Mouse (Mus musculus): ENCODE measurements at regions not wholly inside any gene's neighbourhood (a gene's known extent, or its start where the extent isn't known, plus 50 kb on each side); places are given as distances from the start of the nearest gene placed in this dataset.
"Not testable (repeated sequence)": the region's sequence is repeated elsewhere in the genome, so short reads cannot be mapped to it uniquely, and the experiment has no call there.

DNA sequence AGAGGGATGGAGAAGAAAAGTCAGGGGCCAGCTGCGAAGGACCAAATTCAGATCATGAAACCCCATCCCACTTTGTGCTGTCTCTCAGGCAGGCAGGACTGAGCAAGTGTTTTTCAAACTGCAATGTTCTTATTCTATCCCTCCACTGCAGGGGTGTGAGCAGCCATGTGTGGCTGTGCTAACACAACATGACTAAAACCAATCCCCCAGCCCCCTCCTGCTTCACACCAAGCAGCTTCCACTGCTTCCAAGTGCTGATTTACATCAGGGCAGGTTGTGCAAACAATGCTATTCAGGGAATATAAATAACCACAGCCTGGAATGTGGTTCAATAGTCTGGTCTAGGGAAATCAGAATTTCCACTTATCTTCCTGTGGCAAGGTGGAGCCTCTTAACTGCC, 517.0 kb upstream of the Brinp1 start:
- H3K4me2 ChIP-seq (ENCODE audit: low read depth, low read length), result no peak overlapping the region
- WGBS, result 75% methylated on average over 1 of the region's 1 CpGs
- no peaks in the 10 kb centered on the region for H3K27me3 ChIP-seq (ENCODE audit: control insufficient read depth, insufficient read depth, low read depth, low read length)
- no peaks in the 10 kb centered on the region for H3K4me1 ChIP-seq (replicated peaks; ENCODE audit: control insufficient read depth, insufficient read depth, low read length)
- H3K4me3 ChIP-seq (ENCODE audit: low read length), result no peak overlapping the region
- H3K9me3 ChIP-seq (ENCODE audit: control insufficient read depth, low read length), result no peaks in the 10 kb centered on the region
- H3K36me3 ChIP-seq (ENCODE audit: control insufficient read depth, insufficient read depth, low read length), result no peaks in the 10 kb centered on the region
- no peak for ATAC-seq (ENCODE audit: low read depth)
- no peak overlapping the region for H3K27ac ChIP-seq (ENCODE audit: low read length)
- no peak overlapping the region for H3K9ac ChIP-seq (ENCODE audit: low read length)

DNA sequence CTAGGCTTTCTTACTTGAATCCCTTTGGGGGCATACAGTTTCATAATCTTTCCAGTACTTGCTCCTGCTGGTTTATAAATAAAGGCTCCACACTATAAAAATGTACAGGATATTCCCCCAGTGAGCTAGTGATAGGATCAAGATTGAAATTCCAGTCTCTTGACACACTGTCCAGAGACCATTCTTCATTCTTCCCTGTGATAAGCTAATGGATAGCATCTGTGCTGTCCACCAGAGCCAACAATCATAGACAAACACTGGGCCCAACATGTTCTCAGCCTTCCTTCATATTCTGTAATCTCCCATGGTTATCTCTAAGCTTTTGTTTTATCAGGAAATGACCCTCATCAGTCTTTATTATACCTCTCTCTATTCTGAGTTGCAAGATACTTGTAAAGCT, 505.8 kb upstream of the Brinp1 start:
- H3K27me3 ChIP-seq (ENCODE audit: control insufficient read depth, insufficient read depth, low read depth, low read length), result no peaks in the 10 kb centered on the region
- H3K9me3 ChIP-seq (ENCODE audit: control insufficient read depth, low read length), result no peaks in the 10 kb centered on the region
- no peak for ATAC-seq (ENCODE audit: low read depth)
- H3K4me2 ChIP-seq (ENCODE audit: low read depth, low read length), result no peak overlapping the region
- no peaks in the 10 kb centered on the region for H3K36me3 ChIP-seq (ENCODE audit: control insufficient read depth, insufficient read depth, low read length)
- no peak overlapping the region for H3K27ac ChIP-seq (ENCODE audit: low read length)
- no peaks in the 10 kb centered on the region for H3K4me1 ChIP-seq (replicated peaks; ENCODE audit: control insufficient read depth, insufficient read depth, low read length)
- no peak overlapping the region for H3K9ac ChIP-seq (ENCODE audit: low read length)
- no peak overlapping the region for H3K4me3 ChIP-seq (ENCODE audit: low read length)

- Histone ChIP-seq H3K9me3 (ENCODE audit: control insufficient read depth, low read length) (no peaks in the 10 kb centered on the region), H3K4me3 (ENCODE audit: low read length) (no peak overlapping the region), H3K9ac (ENCODE audit: low read length) (no peak overlapping the region), H3K36me3 (ENCODE audit: control insufficient read depth, insufficient read depth, low read length) (no peaks in the 10 kb centered on the region), H3K27me3 (ENCODE audit: control insufficient read depth, insufficient read depth, low read depth, low read length) (no peaks in the 10 kb centered on the region), H3K27ac (ENCODE audit: low read length) (no peak overlapping the region), H3K4me2 (ENCODE audit: low read depth, low read length) (no peak overlapping the region), H3K4me1 (replicated peaks; ENCODE audit: control insufficient read depth, insufficient read depth, low read length) (no peaks in the 10 kb centered on the region)
- no peak for ATAC-seq (ENCODE audit: low read depth)
- 78% methylated on average over 4 of the region's 4 CpGs for WGBS
These were observed 502.2 kb upstream of the Brinp1 start for GRCm38 (mm10) chr4:69456420-69456819.

GRCm38 (mm10) chr4:69446161-69446560, 492.0 kb upstream of the Brinp1 start:
- no peaks in the 10 kb centered on the region for H3K9me3 ChIP-seq (ENCODE audit: control insufficient read depth, low read length)
- no peaks in the 10 kb centered on the region for H3K27me3 ChIP-seq (ENCODE audit: control insufficient read depth, insufficient read depth, low read depth, low read length)
- no peak overlapping the region for H3K4me3 ChIP-seq (ENCODE audit: low read length)
- no peak overlapping the region for H3K9ac ChIP-seq (ENCODE audit: low read length)
- H3K4me1 ChIP-seq (replicated peaks; ENCODE audit: control insufficient read depth, insufficient read depth, low read length), result no peaks in the 10 kb centered on the region
- no peak for ATAC-seq (ENCODE audit: low read depth)
- H3K4me2 ChIP-seq (ENCODE audit: low read depth, low read length), result no peak overlapping the region
- H3K36me3 ChIP-seq (ENCODE audit: control insufficient read depth, insufficient read depth, low read length), result no peaks in the 10 kb centered on the region
- WGBS, result 82% methylated on average over 6 of the region's 6 CpGs
- no peak overlapping the region for H3K27ac ChIP-seq (ENCODE audit: low read length)

DNA sequence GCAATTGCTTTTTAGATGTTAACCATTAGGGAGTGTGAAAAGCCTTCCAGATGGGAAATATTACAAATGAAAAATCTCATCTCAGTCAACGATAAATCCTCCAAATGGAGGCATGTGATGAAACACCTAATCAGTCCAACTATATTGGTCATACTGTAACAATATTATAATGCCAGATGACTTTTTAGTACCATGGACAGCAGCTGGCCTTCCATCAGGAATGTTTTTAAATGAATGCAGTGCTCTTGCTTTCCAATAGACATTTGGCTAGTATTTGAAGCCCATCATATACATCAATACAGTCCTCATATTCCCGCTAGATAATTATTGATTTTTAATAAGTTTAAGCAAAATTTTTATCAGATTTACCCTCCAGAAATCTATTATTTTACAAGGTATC, 489.8 kb upstream of the Brinp1 start:
- no peak for ATAC-seq (ENCODE audit: low read depth)
- 64% methylated on average over 2 of the region's 2 CpGs for WGBS
- no peaks in the 10 kb centered on the region for H3K4me1 ChIP-seq (replicated peaks; ENCODE audit: control insufficient read depth, insufficient read depth, low read length)
- no peak overlapping the region for H3K4me3 ChIP-seq (ENCODE audit: low read length)
- no peaks in the 10 kb centered on the region for H3K9me3 ChIP-seq (ENCODE audit: control insufficient read depth, low read length)
- H3K4me2 ChIP-seq (ENCODE audit: low read depth, low read length), result no peak overlapping the region
- H3K27me3 ChIP-seq (ENCODE audit: control insufficient read depth, insufficient read depth, low read depth, low read length), result no peaks in the 10 kb centered on the region
- no peak overlapping the region for H3K27ac ChIP-seq (ENCODE audit: low read length)
- H3K9ac ChIP-seq (ENCODE audit: low read length), result no peak overlapping the region
- no peaks in the 10 kb centered on the region for H3K36me3 ChIP-seq (ENCODE audit: control insufficient read depth, insufficient read depth, low read length)

- WGBS, result 88% methylated on average over 9 of the region's 9 CpGs
- no peaks in the 10 kb centered on the region for H3K4me1 ChIP-seq (replicated peaks; ENCODE audit: control insufficient read depth, insufficient read depth, low read length)
These were observed 481.2 kb upstream of the Brinp1 start for GRCm38 (mm10) chr4:69435390-69435789.

DNA sequence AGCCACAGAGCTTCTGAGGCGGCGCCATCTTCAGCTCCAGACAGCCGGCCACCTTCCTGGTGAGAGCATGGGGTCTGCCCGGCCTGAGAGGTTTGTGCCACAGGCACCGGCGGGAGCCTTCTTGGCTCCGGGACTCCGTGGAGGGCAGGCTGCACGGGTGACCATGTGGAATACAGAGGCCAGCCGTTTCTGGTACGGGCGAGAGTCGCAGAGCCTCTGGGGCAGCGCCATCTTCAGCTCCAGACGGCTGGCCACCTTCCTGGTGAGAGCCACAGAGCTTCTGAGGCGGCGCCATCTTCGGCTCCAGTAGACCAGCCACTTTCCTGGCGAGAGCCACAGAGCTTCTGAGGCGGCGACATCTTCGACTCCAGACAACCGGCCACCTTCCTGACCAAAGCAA, 456.2 kb upstream of the Brinp1 start:
- not testable (repeated sequence) for H3K4me1 ChIP-seq (replicated peaks; ENCODE audit: control insufficient read depth, insufficient read depth, low read length); H3K27ac ChIP-seq (ENCODE audit: low read length)
- 96% methylated on average over 20 of the region's 23 CpGs for WGBS

More at GRCm38 (mm10) chr4:69435390-69435789, 481.2 kb upstream of the Brinp1 start:
- no peak for ATAC-seq (ENCODE audit: low read depth)
- H3K27me3 ChIP-seq (ENCODE audit: control insufficient read depth, insufficient read depth, low read depth, low read length), result no peaks in the 10 kb centered on the region
- H3K9me3 ChIP-seq (ENCODE audit: control insufficient read depth, low read length), result no peaks in the 10 kb centered on the region
- no peak overlapping the region for H3K27ac ChIP-seq (ENCODE audit: low read length)
- no peak overlapping the region for H3K4me2 ChIP-seq (ENCODE audit: low read depth, low read length)
- no peaks in the 10 kb centered on the region for H3K36me3 ChIP-seq (ENCODE audit: control insufficient read depth, insufficient read depth, low read length)
- no peak overlapping the region for H3K4me3 ChIP-seq (ENCODE audit: low read length)
- H3K9ac ChIP-seq (ENCODE audit: low read length), result no peak overlapping the region

GRCm38 (mm10) chr4:69395451-69395850, 441.3 kb upstream of the Brinp1 start:
- Histone ChIP-seq H3K4me2 (ENCODE audit: low read depth, low read length) (no peak overlapping the region), H3K4me1 (replicated peaks; ENCODE audit: control insufficient read depth, insufficient read depth, low read length) (no peaks in the 10 kb centered on the region), H3K9me3 (ENCODE audit: control insufficient read depth, low read length) (no peaks in the 10 kb centered on the region), H3K36me3 (ENCODE audit: control insufficient read depth, insufficient read depth, low read length) (no peaks in the 10 kb centered on the region), H3K27ac (ENCODE audit: low read length) (no peak overlapping the region), H3K4me3 (ENCODE audit: low read length) (no peak overlapping the region), H3K27me3 (ENCODE audit: control insufficient read depth, insufficient read depth, low read depth, low read length) (no peaks in the 10 kb centered on the region), H3K9ac (ENCODE audit: low read length) (no peak overlapping the region)
- ATAC-seq (ENCODE audit: low read depth), result no peak
- WGBS, result 71% methylated on average over 3 of the region's 3 CpGs

More for the DNA sequence above, 456.2 kb upstream of the Brinp1 start:
- ATAC-seq (ENCODE audit: low read depth); H3K4me2 ChIP-seq (ENCODE audit: low read depth, low read length); H3K9me3 ChIP-seq (ENCODE audit: control insufficient read depth, low read length); H3K27me3 ChIP-seq (ENCODE audit: control insufficient read depth, insufficient read depth, low read depth, low read length); H3K4me3 ChIP-seq (ENCODE audit: low read length); H3K9ac ChIP-seq (ENCODE audit: low read length); H3K36me3 ChIP-seq (ENCODE audit: control insufficient read depth, insufficient read depth, low read length): not testable (repeated sequence)

DNA sequence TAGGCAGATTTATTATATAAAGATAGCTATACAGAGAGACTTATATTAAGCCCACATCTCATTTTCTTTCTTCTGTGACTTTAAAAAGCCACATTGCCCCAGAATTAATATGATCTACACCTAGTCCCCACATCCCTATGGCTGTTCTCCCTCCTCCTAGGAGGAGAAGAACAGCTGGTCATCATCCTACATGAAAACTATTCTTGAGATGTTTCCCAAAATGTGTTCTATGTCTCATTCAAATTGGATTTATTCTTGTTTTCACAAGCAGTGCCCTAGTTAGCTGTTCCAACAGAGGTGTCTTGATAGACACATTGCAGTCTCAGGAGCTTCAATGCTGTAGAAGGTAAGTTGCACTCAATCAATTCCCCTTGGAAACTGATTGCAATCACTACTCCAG, 429.1 kb upstream of the Brinp1 start:
- no peak overlapping the region for H3K4me2 ChIP-seq (ENCODE audit: low read depth, low read length)
- no peaks in the 10 kb centered on the region for H3K36me3 ChIP-seq (ENCODE audit: control insufficient read depth, insufficient read depth, low read length)
- H3K27me3 ChIP-seq (ENCODE audit: control insufficient read depth, insufficient read depth, low read depth, low read length), result no peaks in the 10 kb centered on the region
- no peak overlapping the region for H3K27ac ChIP-seq (ENCODE audit: low read length)
- H3K9me3 ChIP-seq (ENCODE audit: control insufficient read depth, low read length), result no peaks in the 10 kb centered on the region
- no peak overlapping the region for H3K4me3 ChIP-seq (ENCODE audit: low read length)
- no peaks in the 10 kb centered on the region for H3K4me1 ChIP-seq (replicated peaks; ENCODE audit: control insufficient read depth, insufficient read depth, low read length)
- H3K9ac ChIP-seq (ENCODE audit: low read length), result no peak overlapping the region
- ATAC-seq (ENCODE audit: low read depth), result no peak

GRCm38 (mm10) chr4:69346979-69347465, 392.8 kb upstream of the Brinp1 start:
- WGBS, result 74% methylated on average over 5 of the region's 5 CpGs
- no peak overlapping the region for H3K4me3 ChIP-seq (ENCODE audit: low read length)
- no peaks in the 10 kb centered on the region for H3K27me3 ChIP-seq (ENCODE audit: control insufficient read depth, insufficient read depth, low read depth, low read length)

More at GRCm38 (mm10) chr4:69346979-69347465, 392.8 kb upstream of the Brinp1 start:
- Histone ChIP-seq H3K9me3 (ENCODE audit: control insufficient read depth, low read length) (no peaks in the 10 kb centered on the region), H3K27ac (ENCODE audit: low read length) (no peak overlapping the region), H3K4me1 (replicated peaks; ENCODE audit: control insufficient read depth, insufficient read depth, low read length) (no peaks in the 10 kb centered on the region), H3K36me3 (ENCODE audit: control insufficient read depth, insufficient read depth, low read length) (no peaks in the 10 kb centered on the region), H3K9ac (ENCODE audit: low read length) (no peak overlapping the region), H3K4me2 (ENCODE audit: low read depth, low read length) (no peak overlapping the region)
- no peak for ATAC-seq (ENCODE audit: low read depth)
